Mouse (Mus musculus) megakaryocyte, embryonic 14.5 days (primary cell): Measurements from ENCODE around the gene Impg1.

ENCODE experiments used
- FLI1 ChIP-seq: IDR thresholded peaks from 2 replicates; pipeline ENCODE4 v1.6.1; 2012; ENCODE audit warnings: low read length, inconsistent platforms, mixed read lengths
- GATA1 ChIP-seq: IDR thresholded peaks from 3 replicates; pipeline ENCODE4 v1.6.1; 2012; ENCODE audit warnings: mixed read lengths, low read length, inconsistent platforms, borderline replicate concordance

GRCm38 (mm10) chr9:80282426-80282825, 182.9 kb downstream of the Impg1 start:
- TF ChIP-seq FLI1 (no peak), GATA1 (no peak)
